Mouse (Mus musculus) olfactory bulb, adult 2 months (tissue): ENCODE measurements at regions not wholly inside any gene's neighbourhood (a gene's known extent, or its start where the extent isn't known, plus 50 kb on each side); places are given as distances from the start of the nearest gene placed in this dataset.

ENCODE experiments used
- H3K27ac ChIP-seq: fragments of 200-500 bp; 2 replicates; pipeline ENCODE4 v1.5.1; 2012; ENCODE audit warnings: low read depth, low read length; ENCODE audit not compliant: insufficient read depth
- H3K4me1 ChIP-seq: fragments of 200-500 bp; 2 replicates; pipeline ENCODE4 v1.6.1; 2012; ENCODE audit warnings: low read length; ENCODE audit not compliant: control insufficient read depth, insufficient read depth
- H3K4me3 ChIP-seq: fragments of 200-500 bp; 2 replicates; pipeline ENCODE4 v1.5.1; 2012; ENCODE audit warnings: mild to moderate bottlenecking, low read depth, low read length, moderate library complexity; ENCODE audit not compliant: insufficient read depth
- CTCF ChIP-seq: fragments of 200-500 bp; IDR thresholded peaks from 2 replicates; pipeline ENCODE4 v1.5.1; 2012; ENCODE audit warnings: low read depth, mild to moderate bottlenecking, low read length, moderate library complexity; ENCODE audit not compliant: insufficient read depth
- POLR2A ChIP-seq: fragments of 200-500 bp; IDR thresholded peaks from 2 replicates; pipeline ENCODE4 v1.6.1; 2012; ENCODE audit warnings: mild to moderate bottlenecking, low read depth, low read length, moderate library complexity; ENCODE audit not compliant: insufficient read depth
- WGBS: fragments of 180-500 bp; shearing (Covaris S2); methylation state at CpG from one replicate; pipeline ENCODE4 v1.1.7; 2018; 5-methylcytosine and 5-hydroxymethylcytosine counted together

DNA sequence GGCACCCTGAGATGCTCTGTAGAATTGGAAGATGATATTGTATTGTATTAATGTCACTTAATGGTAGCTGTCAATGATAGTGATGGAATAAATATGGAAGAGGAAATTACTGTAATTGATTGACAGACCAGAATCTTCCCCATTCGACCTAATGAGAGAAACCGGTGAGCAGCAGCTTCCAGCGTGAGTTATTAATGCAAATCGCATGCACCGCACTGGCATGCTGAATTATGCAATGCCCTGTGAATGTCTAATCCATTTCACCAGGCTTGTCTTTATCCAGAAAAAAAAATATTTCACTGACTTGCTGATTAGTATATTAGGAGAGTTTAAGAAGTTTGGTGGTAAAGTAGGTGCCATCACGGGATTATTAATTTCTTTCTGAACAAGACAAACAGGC is 384.2 kb upstream of the Jarid2 start:
- Histone ChIP-seq H3K4me1 (no peaks in the 10 kb centered on the region), H3K4me3 (no peak overlapping the region), H3K27ac (no peak overlapping the region)
- WGBS: 76% methylated on average over 6 of the region's 6 CpGs
- no peak for TF ChIP-seq POLR2A

DNA sequence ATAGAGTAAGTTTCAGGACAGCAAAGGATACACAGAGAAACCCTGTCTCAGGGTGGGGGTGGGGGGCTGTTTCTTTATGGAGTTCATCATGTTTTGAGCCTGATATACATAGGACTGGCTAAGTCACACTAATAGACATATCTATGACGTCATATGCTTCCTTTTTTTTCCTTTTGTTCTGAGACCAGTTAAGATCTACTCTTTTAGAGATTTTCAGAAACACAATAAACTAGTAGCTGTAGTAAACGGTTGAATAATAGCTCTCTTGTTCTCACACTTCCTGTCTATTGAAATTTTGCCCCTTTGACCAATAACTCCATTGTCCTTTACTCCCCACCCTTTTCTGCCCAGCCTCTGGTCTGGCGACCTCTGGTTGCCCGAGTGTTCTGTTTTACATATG is 382.6 kb upstream of the Jarid2 start:
- H3K4me1 ChIP-seq: no peaks in the 10 kb centered on the region
- no peak overlapping the region for H3K27ac ChIP-seq
- 79% methylated on average over 4 of the region's 4 CpGs for WGBS
- no peak overlapping the region for H3K4me3 ChIP-seq
- no peak for TF ChIP-seq CTCF
- TF ChIP-seq POLR2A: no peak

GRCm38 (mm10) chr13:44347662-44348061 is 381.6 kb upstream of the Jarid2 start:
- TF ChIP-seq CTCF (no peak), POLR2A (no peak)
- Histone ChIP-seq H3K4me3 (no peak overlapping the region), H3K4me1 (no peaks in the 10 kb centered on the region), H3K27ac (no peak overlapping the region)
- WGBS: 50% methylated on average over 9 of the region's 9 CpGs

- H3K4me3 ChIP-seq: no peak overlapping the region
- 34% methylated on average over 9 of the region's 9 CpGs for WGBS
- H3K27ac ChIP-seq: no peak overlapping the region
- peaks cover 8% of the 10 kb centered on the region for H3K4me1 ChIP-seq
- no peak for TF ChIP-seq POLR2A
- TF ChIP-seq CTCF: no peak
Observed at GRCm38 (mm10) chr13:44353899-44354298, 375.4 kb upstream of the Jarid2 start.

- Histone ChIP-seq H3K27ac (no peak overlapping the region), H3K4me3 (no peak overlapping the region), H3K4me1 (peaks cover 8% of the 10 kb centered on the region)
- 57% methylated on average over 12 of the region's 12 CpGs for WGBS
- TF ChIP-seq CTCF (no peak), POLR2A (no peak)
Observed at GRCm38 (mm10) chr13:44355771-44356221, 373.5 kb upstream of the Jarid2 start.

DNA sequence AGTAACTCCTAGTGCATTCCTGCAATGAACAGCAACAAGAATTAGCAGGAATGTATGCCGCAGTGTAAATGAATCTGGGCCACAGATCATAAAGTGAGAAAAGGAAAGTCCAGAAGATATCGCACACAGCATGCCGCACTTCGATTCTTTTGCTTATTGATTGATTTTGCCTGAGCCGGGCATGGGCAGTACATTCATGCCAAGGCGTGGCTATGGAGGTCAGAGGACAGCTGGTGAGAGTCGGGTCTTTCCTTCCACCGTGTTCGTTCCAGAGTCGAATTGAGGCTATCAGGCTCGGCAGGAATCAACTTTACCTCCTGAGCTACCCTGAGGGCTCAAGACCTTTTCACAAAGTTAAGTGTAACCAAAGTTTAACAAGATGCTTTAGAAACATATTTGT is 372.3 kb upstream of the Jarid2 start:
- TF ChIP-seq CTCF: no peak
- Histone ChIP-seq H3K4me3 (no peak overlapping the region), H3K27ac (no peak overlapping the region), H3K4me1 (peaks cover 8% of the 10 kb centered on the region)
- 91% methylated on average over 11 of the region's 11 CpGs for WGBS

- WGBS: 66% methylated on average over 7 of the region's 7 CpGs
- no peak overlapping the region for H3K4me3 ChIP-seq
- H3K4me1 ChIP-seq: 0 out of 2 replicates have a peak, but pooled peaks cover 4% of the 10 kb centered on the region
- H3K27ac ChIP-seq: no peak overlapping the region
- TF ChIP-seq POLR2A (no peak), CTCF (no peak)
Observed at GRCm38 (mm10) chr13:44359344-44359743, 369.9 kb upstream of the Jarid2 start.

- TF ChIP-seq POLR2A: no peak
- no peak for TF ChIP-seq CTCF
Observed at GRCm38 (mm10) chr13:44360016-44360415, 369.3 kb upstream of the Jarid2 start.

DNA sequence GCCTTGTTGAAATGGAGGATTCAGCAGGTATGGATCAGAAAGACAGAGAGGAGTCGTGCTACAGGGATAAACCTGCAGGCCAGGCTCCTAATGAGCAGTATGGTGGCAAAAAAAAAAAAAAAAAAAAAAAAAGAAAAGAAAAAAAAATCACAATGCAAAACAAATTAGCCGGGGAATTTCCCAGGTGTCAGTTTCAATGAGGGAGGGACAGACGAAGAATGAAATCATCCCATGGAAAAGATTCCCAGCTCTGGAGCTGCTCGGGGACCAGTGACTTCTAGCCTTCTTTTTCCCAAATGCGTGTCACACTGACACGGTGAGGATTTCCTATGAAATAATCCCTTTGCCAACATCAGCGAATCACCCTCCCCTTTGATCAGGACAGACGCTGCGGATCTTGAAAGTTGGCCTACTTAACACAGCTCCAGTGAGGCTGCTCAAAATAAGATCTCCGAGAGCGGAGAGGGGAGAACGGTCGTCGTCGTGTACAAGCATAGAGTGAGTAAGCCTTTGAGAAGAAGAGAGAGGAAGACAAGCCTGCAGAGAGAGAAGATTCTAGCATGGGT is 368.5 kb upstream of the Jarid2 start:
- H3K4me3 ChIP-seq: no peak overlapping the region
- H3K27ac ChIP-seq: no peak overlapping the region
- no peak for TF ChIP-seq CTCF
- no peak for TF ChIP-seq POLR2A
- 0 out of 2 replicates have a peak, but pooled peaks cover 4% of the 10 kb centered on the region for H3K4me1 ChIP-seq
- WGBS: 52% methylated on average over 15 of the region's 15 CpGs

More at GRCm38 (mm10) chr13:44360016-44360415, 369.3 kb upstream of the Jarid2 start:
- Histone ChIP-seq H3K4me3 (no peak overlapping the region), H3K27ac (no peak overlapping the region), H3K4me1 (0 out of 2 replicates have a peak, but pooled peaks cover 4% of the 10 kb centered on the region)
- WGBS: 87% methylated on average over 5 of the region's 5 CpGs
